Mouse (Mus musculus) frontal cortex, postnatal 10 days (tissue): ENCODE results near the gene Casc1.
A peak's percentile ranks its signal among the peaks of the same experiment; 100 is the strongest.

Experiments
- DNase-seq, 2 experiments: peaks; one replicate each; pipeline ENCODE4 v3.0.0; 2022; ENCODE audit warnings: low spot score in 2 of 2, mixed read lengths in 1 of 2

The Casc1 gene

GRCm38 (mm10) chr6:145202432-145203125, 8.2 kb downstream of the Casc1 start:
- DNase-seq: no peak

- no peak for DNase-seq
These were observed 12.7 kb downstream of the Casc1 start for GRCm38 (mm10) chr6:145197949-145198686.

- DNase-seq: no peak
These were observed 17.4 kb downstream of the Casc1 start for GRCm38 (mm10) chr6:145193446-145193845.

- DNase-seq: no peak
These were observed 17.8 kb downstream of the Casc1 start for GRCm38 (mm10) chr6:145193038-145193437.

DNA sequence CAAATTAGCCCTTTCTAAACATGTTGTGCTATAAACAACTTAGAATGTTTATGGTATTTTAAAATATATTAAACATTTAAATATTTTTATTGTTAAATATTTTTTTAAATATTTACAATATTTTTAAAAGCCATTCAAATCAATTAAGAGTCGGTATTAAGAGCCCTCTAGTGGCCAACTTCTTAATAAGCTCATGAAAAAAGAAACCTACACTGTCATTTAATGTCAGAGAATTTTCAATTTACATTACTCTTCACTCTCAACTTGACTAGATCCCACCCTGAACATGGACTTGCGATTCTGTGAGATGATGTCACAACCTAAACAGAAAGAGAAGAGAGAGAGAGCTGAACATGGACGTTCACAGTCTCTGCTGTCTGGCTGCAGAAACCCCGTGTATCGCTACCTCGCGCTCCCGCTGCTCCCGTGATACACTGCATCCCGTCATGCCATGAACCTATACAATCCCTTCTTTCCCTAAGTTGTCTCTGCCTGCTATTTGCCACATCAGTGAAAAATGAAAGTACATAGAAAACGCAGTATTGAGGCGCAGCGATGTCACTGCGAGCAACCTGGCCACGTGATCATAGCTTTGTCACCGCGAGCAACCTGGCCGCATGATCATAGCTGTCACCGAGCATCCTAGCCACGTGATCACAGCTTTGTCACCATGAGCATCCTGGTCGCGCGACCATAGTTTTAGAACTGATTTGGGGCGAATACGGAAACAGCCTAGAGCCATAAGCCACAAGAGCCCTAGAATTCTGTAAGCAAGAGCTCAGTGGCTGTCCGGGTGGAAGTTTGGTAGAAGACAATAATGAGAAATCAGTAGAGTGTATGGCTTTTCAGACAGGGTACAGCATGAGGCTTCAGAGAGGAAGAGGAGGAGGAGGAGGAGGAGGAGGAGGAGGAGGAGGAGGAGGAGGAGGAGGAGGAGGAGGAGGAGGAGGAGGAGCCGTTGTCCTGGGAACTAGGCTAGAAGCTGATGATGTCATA, 23.4 kb downstream of the Casc1 start:
- DNase-seq: peak; percentile 24 to 46

- DNase-seq: no peak
These were observed 24.7 kb downstream of the Casc1 start for GRCm38 (mm10) chr6:145186096-145186495.

GRCm38 (mm10) chr6:145182044-145182443, 28.8 kb downstream of the Casc1 start:
- DNase-seq: no peak

- DNase-seq: peak in 1 of 2 experiments; percentile 31
These were observed 31.1 kb downstream of the Casc1 start for GRCm38 (mm10) chr6:145179665-145180064.

- DNase-seq: no peak
These were observed 34.3 kb downstream of the Casc1 start for GRCm38 (mm10) chr6:145176474-145176873.

DNA sequence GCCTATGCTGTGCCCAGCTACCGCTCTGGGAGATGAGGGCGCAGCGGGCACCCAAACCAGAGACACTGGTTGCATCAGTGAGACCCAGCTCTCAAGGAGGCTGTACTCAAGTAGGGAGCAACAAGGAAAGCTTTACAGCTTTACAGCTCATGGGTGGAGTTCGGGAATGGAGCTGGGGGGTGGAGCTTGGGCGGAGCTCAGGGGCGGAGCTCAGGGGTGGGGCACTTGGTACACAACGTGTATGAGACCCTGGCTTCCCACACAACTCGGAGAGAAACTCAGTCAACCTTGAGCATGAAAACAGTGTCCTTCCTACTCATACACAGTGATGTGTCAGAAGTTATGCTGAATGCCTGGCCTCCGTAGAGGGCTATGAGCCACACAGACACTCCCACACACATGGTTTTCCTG, 35.2 kb downstream of the Casc1 start:
- DNase-seq: no peak

DNA sequence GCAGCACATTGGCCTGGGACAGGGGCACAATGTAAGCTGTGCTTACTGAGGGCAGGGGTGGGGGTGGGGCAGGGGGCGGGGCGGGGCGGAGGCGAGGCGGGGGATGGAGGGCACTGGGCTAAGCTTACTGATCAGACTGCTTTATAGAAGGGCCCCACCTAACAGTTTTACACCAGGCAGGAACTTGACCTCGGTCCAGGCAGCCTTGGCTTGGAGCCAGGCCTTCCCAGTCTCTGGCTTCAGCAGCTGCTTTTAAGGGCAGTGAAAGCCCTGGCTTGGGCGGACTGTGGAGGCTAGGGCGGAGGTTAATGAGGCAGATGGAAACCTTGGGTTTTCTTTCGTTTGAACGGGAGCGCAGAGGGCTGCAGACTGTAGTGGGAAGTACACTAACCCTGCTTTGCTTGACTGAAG, 37.0 kb downstream of the Casc1 start:
- peak in 1 of 2 experiments; percentile 47 for DNase-seq

DNA sequence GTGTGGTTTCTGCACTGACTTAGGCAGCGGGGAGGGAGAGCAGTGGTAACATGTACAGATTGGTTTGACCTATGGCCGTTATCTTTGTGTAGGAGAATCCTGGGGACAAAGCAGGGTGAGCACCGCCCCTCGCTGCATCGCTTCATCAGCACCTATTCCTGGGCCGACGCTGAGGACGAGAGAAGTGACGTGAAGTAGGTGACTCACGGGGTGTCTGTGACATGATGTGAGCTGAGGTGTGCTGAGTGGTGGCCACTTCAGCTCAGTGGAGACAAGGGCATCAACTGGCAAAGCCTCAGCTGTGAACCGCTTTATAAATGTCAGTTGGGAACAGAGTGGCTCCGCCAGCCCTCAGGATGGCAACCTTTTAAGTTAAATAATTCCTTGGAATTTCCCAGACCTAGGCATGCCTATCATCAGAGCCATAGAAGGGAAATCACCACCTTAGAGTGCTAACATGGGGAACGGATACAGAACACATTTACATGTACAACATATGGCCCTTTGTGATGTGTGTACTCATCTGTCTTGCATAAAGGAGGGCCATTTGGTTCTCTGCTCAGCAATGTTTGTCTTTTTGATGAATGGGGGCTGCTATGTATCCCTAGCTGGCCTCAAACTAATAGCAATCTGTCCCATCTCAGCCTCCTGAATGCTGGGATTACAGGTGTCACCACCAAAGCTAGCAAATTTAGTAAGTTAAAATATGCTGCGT, 38.8 kb downstream of the Casc1 start:
- DNase-seq: no peak

GRCm38 (mm10) chr6:145160581-145160980, 50.2 kb downstream of the Casc1 start:
- no peak for DNase-seq

DNA sequence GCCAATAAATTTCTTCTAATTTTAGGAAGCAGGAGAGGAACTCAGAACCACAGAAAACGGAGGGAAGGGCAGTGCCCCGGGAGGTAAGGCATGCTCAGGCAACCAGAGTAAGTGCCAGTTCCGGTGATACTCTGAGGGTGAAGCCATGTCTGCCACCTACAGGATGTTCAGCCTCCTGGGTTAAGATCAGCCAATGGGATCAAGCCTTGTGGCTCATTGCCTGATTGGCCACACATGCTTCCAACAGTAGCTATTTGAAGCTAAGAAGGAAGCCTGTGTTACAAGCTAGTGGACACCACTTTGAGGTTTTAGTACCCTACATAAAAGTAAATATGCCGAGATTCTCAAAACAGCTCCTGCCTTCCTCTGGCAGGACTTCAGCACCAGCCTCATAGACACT, 52.2 kb downstream of the Casc1 start:
- DNase-seq: no peak

- no peak for DNase-seq
These were observed 61.8 kb downstream of the Casc1 start for GRCm38 (mm10) chr6:145149054-145149453.

- no peak for DNase-seq
These were observed 63.1 kb downstream of the Casc1 start for GRCm38 (mm10) chr6:145147716-145148115.

DNA sequence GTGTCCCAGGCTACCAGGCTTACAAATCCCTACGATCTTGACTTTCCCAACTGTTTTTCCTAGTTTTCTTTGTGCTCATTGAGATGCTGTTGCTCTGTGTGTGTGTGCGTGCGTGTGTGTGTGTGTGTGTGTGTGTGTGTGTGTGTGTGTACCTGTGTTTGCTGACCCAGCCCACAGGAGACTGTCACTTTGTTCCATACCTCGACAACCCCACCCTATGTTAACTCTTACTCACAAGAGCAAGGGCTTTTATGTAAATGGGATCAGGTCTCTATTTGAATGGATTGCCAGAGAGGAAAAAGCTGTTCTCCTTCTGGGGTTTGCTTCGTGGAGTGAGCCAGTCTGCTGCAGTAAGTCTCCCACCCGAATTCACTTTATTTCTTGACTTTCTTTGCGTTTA, 65.6 kb downstream of the Casc1 start:
- DNase-seq: no peak

- DNase-seq: no peak
These were observed 69.0 kb downstream of the Casc1 start for GRCm38 (mm10) chr6:145141827-145142226.

DNA sequence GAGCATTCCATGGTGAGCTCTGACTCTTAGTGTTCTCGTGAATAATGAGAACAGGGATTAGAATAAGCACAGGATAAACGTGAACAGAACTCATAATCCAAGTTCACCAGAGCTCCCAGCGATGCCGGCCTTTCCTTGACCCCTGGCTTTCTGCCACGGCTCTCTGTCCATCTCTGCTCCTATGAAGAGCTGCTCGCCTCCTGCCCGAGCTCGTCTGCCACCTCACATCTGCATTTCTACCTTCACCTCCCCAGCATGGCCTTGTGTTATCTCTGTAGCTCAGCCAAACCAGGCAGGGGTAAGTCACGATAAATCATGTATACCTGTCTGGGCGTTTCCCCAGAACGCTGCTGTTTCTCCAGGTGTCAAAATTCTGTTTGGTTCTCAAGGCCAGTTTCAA, 70.1 kb downstream of the Casc1 start:
- no peak for DNase-seq

GRCm38 (mm10) chr6:145139776-145140475, 70.9 kb downstream of the Casc1 start:
- DNase-seq: no peak

- no peak for DNase-seq
These were observed 71.6 kb downstream of the Casc1 start for GRCm38 (mm10) chr6:145139236-145139635.
